Mouse (Mus musculus) skeletal muscle tissue, adult 2 months (tissue): ENCODE results near the gene Glis1.
"Not testable (repeated sequence)": the region's sequence is repeated elsewhere in the genome, so short reads cannot be mapped to it uniquely, and the experiment has no call there.

Experiments used
- DNase-seq: peaks from one replicate; pipeline ENCODE4 v3.0.0-alpha.2; 2012; ENCODE audit warnings: low read depth, low spot score

Gene Glis1

DNA sequence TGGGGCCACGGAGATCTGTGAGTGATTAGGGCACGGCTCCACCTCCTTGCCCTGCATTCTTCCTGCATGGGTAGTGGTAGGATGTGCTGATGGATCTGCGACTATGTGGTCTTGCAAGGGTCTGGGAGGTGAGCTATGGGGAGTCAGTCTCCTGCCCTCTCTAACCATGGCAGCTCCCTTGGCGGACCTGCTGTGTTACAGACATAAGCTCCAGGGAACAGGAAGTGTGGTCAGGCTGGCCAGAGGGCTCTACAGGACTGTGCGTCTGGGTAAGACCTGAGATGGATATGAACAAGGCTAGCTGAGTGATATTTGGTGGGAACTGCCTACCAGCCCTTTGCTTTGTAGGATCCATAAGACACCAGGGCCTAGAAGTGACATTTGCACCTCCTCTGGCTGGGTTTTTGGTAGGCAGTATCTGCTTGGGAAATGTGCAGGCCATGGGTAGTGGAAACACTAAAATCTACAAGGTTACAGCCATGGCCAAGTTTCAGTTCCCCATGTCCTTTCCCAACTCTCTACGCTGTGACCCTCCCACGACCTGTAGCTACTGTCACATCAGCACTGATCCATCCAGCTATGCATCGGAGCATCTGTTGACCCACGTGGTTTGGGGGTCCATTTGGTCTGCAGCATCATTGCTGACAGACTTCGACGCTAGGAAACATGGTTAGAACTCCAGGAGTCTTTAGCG is 142.9 kb downstream of the Glis1 start:
- no peak for DNase-seq

DNA sequence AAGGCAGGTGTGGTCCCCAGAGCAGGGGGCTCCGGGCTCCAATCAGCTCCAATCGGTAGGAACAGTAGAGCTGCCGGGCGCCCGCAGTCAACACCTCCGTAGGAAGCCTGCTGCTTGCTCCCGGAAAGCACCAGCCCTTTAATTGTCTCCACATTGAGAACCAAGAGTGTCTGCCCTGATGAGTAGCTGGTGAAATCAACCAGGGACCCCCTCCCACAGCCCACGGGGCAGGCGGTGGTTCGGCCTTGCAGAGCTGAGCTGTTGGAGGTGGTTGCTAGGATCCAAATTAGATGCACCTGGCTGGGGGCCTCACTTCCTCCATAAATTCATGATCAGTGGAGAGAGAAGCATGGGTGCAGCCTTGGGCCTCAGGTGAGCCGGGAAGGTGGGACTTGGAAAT is 146.5 kb downstream of the Glis1 start:
- no peak for DNase-seq

DNA sequence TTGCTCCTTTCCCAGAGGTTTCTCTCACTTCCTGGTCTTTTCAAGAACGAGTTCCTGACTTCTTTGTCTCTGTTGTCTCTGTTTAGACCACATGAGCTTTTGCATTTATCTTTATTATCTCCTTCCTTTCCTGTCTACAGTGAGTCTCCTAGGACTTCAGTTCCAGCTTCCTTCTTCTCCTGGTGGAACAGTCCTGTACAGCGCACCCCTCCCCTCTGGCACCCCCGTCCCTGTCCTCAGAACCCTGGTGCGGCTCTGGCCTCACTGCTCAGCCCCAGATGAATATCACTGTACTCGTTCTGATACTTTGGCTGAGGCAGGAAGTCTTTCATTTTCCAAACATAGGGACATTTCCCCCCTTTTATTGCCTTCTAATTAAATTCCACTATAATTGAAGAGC is 152.0 kb downstream of the Glis1 start:
- no peak for DNase-seq

DNA sequence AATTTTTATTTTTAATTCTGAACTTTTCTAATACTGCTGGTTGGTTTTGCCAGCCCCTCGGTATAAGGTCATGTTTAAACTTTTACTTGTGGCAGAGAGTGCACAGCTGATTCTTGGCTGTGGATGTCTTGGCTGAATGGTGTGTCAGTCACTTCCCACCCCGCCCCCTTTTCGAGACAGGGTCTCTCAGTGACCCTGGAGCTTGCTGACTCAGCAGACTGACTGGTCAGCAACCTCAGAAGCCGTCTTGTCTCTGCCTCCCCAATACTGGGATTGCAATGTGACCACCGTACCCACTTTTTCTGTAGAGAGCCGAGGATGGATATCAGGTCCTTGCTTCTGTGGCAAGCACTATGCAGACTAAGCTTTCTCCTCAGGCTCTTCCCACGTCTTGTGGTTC is 154.2 kb downstream of the Glis1 start:
- no peak for DNase-seq

DNA sequence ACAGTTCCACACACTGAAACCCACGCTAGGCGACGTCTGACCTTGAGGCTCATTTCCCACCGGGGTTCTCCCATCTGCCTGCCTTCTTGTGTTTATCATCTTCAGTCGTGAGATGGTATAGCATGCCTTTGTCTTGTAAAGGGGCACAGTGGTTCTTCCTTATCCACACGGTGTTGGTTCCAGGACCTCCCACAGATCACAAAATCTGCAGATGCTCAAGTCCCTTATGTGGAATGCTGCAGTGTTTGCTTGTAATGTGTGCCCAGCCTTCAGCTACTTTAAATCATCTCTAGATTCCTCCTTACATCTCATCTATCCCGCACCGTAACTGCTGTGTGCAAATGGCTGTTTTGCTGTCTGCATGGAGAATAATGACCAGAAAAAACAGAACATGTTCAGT is 154.7 kb downstream of the Glis1 start:
- no peak for DNase-seq

DNA sequence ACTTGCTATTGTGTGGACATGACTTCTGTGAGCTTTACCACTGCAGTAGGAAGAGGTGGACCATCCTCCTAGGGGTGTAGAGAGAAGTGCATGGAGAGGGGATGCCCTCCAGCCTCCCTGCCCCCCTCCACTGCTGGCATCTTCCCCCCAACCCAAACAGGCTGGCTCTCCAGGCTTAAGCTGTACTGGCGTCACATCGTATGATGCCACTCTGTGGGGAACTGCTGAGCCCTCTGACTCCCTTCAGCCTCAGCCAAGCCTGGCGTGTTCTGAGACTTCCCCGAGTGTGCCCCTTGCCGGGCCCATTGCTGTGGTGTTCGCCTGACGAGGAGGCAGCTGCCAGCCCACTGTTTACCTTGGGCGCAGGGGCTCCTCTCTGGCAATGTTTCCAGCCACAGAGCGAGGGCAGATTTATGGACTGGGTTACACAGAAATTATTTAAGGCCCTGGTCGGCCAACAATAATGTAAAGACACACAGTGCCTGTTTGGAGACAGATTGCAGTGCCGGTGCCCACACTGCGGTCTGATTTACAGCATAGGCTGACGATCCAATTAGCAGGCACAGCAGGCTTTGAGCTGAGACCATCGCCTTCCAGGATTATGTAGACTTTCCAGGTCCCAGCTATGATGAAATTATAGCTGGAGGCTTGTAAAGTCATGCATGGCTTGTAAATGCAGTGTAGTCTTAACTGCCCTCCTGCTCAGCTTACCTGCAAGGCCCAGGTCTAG is 156.6 kb downstream of the Glis1 start:
- DNase-seq: no peak

DNA sequence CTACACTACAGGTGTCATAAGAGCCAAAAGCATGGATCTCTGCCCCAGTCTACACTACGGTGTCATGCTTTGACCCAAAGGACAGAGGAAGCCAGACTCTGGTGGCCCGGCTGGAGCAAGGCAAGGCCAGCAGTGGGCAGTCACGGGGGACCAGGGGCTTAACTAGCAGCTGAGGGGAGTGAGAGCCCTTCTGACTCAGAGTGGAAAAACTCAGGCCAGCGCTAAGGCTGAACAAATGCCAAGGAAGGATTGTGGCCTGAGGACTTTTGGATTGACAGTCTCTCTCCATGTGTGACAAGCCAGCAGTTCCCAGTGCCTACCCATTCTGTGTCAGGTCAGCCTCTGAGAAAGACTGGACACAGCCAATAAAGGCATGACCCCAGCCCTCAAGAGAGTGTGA is 159.0 kb downstream of the Glis1 start:
- no peak for DNase-seq

DNA sequence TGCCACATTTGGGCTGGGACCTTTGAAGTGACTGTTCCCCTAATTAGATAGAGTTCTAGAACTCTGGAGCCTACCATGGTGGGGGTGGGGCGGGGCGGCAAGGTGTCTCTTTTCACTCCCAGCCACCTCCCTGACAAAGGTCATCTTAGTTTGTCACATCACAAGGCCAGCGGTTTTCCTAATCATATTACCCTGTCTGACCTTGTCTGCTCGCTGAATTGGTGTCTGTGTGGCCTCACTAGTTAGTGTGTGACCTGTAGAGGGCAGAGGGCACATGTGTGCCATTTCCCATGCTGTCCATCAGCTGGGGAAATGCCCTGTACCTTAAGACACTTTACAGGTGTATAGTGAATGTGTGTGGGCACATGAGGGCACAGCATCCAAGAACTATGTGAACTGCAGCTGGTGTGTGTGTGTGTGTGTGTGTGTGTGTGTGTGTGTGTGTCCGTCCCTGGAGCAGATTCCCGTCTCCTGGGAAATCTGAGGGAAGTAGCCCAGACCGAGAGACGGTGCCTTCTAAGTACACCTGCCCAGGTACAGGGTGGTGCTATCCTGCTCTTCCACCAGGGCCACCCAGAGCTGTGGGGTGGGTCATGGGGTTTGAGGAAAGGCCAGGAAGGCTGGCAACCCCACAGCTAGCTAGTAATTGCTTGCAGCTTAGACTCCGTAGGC is 163.0 kb downstream of the Glis1 start:
- DNase-seq: no peak

DNA sequence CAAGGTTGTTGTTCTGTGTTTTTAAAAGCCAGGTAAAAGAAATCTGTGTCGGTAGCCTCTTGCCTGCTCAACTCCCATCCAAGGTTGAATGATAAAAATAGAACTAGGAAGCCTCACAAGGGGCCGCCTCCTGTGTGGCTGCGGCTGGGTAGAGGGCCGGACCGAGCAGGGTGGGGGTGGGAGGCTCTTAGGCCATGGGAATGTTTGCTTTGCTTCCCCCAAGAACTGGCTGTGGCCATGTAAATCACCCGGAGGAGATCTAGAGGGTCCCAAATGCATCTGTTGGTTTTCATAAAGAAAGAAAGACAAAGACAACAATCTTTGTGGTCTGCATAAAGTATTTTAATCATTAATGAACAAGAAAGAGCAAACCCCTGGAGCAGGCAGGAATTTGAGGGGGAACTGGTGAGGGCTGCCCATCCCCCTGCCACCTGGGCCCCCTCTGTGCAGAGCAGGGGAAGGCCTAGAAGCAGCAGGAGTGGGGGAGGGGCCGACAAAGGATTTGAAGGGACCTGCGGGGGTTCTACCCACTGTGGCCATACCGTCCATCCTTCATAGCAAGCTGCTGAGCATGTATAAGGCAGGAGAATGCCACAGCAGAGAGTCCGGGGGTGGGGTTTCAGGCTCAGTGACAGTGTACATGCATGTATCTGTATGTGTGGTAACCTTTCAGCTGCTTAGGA is 163.6 kb downstream of the Glis1 start:
- no peak for DNase-seq

DNA sequence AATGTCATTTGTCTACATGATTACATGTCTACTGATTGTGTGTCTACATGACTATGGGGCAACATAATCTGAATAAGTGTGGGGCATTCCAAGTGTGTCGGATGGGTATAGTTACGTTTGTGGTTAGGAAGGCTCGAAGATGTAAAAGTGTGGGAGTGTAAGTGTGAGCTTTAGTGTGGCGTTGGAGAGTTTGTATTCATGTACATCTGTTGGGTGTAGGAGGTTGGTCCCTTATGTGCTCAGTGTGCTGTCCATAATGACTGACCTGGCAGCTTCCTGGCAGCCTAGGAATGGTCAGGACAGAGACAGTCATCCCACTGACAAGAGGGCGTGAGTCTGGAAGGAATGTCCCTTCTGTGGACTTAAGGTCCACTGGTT is 164.2 kb downstream of the Glis1 start:
- DNase-seq: not testable (repeated sequence)

DNA sequence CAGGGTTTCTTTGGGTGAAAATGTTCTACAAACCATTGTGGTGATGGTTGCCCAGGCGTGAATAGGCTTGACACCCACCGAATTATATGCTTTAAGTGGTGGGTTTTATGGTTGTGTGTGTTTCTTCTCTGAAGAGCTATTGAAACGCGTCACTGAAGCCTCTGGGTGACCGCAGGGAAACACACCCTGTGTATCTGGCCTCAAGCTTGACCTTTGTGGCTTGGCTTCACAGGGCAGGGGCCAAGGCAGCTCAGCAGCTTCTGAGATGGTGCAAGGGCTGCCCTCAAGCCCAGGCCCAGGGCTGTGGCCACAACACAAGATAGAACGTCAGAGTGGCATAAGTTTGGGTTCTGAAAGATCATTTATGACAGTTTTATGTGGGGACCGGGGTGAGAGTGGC is 167.9 kb downstream of the Glis1 start:
- no peak for DNase-seq

DNA sequence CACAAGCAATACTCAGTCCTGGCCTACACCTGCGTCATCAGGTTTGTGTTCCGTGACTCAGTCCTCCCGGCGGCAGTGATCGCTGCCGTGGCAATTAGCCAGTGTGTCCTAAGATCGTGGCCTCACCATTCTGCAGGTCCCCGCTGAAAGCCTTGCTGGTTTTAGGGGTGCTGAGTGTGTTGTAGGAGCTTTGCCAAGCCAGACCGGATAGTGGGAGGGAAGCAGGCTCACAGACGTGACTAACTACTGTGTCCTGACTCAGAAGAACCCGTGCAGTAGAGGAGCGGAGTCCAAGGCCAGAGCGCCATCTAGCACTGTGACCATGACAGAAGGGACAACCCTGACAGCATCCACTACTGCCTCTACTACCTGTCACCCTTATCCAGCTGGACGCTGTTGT is 168.4 kb downstream of the Glis1 start:
- DNase-seq: no peak

DNA sequence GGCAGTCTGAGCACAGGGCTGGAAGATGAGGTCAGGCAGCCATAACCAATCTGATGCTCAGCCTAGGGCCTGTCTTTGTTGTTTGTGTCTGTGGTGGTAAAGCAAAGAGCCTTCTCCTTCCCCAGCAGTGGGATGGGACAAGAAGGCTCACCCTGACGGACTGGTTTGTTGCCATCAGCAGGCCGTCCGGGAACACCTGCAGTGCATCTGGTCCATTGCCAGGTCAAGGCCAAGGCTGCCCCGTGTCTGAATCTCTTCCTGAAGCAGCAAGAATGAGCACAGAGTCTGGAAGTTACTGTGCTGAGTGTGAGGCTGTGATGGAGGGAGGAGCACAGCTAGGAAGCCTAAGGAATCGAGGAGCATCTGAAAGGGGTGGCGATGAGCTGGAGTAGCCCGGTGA is 168.8 kb downstream of the Glis1 start:
- no peak for DNase-seq

DNA sequence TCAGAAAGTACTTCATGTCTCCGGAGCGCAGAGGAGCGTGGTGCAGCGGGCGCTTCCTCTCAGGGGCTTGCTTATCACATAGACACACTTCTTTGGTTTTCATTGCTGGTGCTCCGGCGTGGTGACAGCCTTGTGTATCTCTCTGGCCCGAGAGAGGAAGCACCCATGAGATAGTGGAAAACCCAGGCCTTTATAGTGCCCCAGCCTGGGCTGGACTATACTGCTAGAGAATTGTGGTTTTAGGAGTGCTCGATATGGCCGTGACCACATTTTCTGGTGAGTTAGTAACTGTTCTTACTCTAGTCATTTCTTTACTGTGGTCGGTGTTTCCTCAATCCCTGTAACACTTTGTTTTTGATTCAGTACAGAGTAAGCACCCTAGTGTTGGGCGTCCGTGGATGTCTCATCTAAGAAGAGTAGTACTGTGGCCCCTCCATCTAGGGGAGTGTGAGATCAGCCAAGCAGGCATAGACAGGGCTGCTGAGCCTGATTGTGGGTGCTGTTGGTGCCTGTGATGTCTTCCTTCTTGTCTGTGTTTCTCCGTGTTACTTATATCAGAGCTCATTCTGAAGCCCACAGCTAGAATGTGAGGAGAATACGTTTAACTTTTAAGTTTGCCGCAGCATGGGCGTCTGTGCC is 171.7 kb downstream of the Glis1 start:
- DNase-seq: no peak

DNA sequence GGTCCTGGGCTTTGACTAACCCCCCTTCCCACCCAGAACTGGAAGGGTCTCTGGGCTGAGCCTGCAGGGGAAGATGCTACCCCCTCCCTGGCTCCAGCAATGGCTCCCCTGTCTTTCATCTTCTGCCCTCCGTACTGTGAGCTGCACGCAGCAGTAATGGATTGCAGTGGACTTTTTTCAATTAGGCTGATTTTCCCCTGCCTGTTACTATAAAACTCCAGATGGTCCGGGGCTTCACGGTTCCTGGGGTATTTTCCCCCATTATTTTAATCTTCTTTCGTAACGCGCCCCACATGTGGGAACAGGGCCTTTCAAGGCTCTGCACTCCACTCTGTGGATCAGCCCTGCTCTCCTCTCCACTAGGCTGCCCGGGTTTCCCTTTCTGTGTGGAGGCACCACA is 175.4 kb downstream of the Glis1 start:
- no peak for DNase-seq

DNA sequence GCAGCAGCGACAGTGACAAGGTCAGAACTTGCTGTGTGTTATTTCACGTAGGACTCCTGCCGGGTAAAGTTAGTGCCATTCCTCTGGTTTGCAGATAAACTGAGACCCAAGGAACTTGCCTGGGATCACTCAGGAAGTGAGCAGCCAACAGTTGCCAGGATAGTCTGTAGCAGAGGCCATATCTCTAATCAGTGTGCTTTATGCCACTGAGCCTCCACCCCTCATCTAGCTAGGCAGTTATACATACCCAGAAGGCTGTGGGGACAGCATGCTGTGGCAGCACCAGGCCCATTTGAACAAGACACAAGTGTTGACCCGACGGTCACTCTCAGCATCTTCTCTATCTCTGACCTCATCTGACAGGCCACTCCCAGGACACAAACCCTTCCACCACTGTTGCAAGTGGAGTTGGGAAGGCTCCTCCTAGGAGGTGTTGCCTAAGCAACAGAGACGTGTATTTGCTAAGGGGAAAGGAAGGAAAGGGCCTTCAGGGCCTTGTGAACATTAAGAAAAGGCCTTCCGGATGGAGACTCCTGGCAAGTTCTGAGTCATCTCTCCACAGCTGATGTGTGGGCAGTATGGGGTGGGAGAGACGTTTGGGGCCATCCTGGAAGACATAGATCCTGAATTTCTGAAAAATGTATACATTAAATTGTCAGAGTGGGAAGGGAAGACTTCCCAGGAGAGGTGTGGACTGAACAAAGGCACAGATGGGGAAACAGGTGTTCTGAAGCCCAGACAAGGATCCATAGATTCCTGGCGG is 177.7 kb downstream of the Glis1 start:
- no peak for DNase-seq

DNA sequence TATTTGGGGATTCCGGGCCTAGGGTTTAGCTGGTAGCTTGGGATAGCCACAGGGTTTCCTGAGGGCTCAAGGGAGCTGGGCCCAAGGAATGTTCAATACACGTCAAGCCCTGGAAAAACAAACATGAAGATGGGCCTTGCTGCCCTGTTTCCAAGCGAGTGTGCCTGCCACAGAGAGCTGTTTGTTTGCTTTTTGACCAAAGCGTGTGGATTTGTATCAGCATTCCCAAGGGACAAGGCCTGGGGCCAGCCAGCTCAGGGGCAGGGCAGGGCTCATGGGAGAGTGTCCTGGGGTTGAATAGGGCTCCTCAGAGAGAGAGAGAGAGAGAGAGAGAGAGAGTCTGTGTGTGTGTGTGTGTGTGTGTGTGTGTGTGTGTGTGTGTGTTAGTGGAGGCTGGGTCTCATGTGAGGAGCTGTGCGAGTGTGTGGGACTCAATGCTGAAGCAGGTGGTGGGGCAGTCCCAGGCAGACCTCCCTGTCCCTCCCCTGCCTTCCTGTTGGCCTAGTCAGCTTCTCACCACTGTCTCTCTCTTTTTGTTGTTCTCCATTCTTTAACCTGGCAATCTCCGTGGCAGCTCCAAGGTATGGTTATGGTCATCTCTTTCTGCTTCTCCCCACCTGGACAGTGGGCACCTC is 183.3 kb downstream of the Glis1 start:
- no peak for DNase-seq

DNA sequence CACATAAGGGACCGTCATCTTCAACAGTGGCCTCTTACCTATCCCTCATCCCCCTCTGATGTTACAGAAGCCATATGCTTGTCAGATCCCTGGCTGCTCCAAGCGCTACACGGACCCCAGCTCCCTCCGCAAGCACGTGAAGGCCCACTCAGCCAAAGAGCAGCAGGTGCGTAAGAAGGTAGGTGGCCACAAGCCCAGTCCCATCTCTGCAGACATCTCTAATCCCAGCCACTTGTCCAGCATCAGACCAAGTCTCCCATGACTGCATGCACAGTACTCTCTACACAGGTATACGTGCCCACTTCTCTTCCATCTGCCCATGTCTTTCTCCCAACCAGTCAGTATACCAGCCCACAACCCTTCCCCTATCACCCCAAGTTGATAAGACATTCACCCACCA is 185.1 kb downstream of the Glis1 start:
- DNase-seq: no peak

DNA sequence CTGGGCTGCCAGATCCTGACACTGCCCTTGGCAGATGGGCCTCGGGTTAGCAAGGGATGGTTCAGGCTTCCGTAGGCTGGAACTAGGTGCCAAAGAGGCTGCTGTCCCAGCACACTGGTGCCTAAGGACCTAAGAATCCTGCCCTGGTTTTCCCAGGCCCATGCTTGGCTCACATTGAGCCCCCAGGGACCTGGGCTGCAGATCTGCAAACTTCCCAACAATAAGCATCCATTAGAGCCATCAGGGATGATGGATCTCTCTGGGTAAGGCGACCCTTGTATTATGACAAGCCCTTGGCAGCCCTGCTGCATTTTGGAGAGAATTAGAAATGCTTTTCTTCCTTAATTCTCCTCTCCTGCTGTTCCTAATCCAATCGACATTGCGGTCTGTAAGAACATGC is 187.0 kb downstream of the Glis1 start:
- DNase-seq: no peak

DNA sequence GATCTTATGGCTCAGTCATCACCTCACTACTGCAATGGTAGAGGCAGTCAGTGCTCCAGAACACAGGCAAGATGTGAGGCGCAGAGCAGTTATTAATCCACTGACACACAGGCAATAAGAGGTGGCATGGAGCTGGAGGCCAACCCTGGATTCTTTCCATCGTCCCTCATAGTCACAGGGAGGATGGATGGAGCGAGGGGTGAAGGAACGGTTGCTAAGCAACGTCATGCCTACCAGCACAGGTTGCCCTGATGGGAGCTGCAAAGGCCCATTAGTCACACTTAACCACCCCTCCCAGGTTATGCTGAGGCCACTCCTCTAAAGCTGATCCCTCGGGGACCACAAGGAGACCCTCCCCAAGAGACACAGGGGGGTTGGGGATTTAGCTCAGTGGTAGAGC is 187.9 kb downstream of the Glis1 start:
- no peak for DNase-seq

DNA sequence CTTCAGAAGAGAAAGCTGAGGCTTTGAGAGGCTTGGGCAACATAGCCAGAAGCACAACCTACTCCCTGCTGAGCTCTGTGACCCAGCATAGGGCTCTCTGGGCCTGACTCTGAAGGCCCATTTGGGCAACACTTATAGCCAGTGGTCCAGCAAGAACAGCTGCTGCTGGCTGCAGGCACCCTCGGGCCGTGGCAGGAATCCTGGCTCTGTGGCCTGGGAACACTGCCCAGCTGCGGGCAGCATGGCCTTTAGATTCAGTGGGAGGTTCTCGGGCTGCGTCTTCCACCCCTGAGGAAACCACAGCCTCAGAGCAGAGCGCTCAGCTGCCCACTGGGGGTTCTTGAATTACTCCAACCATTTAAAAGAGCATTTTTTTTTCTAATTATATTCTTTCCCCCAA is 189.5 kb downstream of the Glis1 start:
- peak; percentile 78 for DNase-seq
